Mouse (Mus musculus) frontal cortex, adult 2 months (tissue): ENCODE results near the gene Slc2a5. TPM values are rescaled to one million over a fixed set of nuclear protein-coding genes. Genes with fewer than 3 reads are reported as not detected.

ENCODE experiments used
- DNase-seq, 2 experiments: peaks; one replicate each; pipeline ENCODE4 v3.0.0; 2022; ENCODE audit warnings: low spot score in 1 of 2; ENCODE audit errors: extremely low spot score in 1 of 2
- polyA plus RNA-seq: library from polyadenylated mRNA; depleted of rRNA; stranded (reverse); fragments of >200 nt; gene quantifications from 2 replicates; pipeline ENCODE4 v1.2.3, GENCODE M21; 2012

Gene Slc2a5
- polyA plus RNA-seq, 1 experiment, result 7.6 TPM

DNA sequence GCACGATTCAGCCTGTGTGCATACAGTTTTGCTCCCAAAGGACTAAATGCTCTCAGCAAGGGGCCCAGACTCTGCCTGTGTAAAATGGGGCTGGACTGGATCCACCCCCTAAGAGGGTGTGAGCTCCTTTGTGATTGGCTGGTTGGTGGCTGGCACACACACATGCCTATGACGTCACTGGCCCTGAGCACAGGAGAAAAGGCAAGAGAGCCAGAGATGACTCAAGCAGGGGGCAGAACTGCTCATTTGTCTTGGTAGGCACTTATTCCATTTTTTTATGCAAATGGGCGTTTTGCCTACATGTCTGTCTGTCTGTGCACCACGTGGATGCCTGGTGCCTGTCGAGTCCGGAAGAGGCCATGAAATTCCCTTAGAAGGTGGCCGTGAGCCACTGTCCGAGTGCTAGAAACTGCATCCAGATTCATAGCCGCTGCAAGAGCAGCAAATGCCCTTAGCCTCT, 19.0 kb downstream of the Slc2a5 start:
- peak; percentile 35 to 75 for DNase-seq

DNA sequence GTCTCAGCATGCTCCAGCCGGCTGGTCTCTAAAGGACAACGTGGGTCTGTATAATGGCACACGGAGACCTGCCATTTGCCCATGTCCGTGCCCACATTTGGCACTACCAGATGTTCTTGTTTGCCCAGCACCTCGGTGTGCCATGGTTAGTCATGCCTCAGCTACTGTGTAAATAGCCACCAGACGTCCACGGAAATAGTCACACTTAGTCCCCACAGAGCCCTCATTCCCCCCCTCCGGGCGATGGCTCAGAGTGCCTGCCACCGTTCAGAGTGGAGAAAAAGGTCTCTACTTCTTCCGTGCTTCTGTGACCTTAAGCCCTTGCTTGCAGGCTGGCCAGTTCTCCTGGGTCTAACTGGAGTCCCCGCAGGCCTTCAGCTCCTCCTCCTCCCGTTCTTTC, 20.0 kb downstream of the Slc2a5 start:
- no peak for DNase-seq

DNA sequence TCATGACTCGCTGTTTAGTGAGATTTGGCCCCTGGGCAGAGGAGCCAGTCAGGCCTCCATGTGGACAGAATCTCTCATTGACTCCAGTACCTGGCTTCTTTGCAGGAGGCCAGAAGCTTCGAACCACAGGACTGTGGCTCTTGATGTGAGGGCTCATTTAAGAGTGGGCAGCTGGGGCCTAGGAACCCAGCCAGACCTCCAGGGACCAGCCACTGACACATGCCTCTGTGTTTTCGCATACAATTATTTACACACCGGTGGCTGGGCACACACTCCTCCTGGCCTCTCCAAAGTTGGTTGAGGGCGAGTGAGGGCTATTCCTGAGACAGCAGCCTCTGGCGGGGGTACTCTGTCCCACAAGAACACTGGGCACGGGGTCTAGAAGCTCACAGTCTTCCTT, 21.3 kb downstream of the Slc2a5 start:
- DNase-seq, result no peak

DNA sequence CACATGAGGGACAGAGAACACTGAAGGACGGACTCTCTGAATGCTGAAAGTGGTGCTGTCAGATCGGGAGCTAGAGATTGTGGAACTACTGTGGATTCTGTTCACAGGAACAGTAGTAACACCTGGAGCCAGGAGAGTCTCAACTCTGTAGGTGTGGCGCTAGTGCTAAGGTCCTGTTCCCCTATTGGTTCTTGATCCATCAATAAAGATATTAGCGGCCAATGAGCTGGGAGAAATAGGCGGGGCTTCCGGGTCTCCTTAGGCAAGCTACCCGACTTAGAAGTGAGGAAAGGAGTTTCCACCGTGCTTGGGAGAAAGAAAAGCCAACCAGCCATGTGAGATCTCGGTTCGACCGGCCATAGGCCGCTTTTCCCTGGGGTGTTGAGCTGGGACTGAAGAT, 25.2 kb downstream of the Slc2a5 start:
- no peak for DNase-seq

DNA sequence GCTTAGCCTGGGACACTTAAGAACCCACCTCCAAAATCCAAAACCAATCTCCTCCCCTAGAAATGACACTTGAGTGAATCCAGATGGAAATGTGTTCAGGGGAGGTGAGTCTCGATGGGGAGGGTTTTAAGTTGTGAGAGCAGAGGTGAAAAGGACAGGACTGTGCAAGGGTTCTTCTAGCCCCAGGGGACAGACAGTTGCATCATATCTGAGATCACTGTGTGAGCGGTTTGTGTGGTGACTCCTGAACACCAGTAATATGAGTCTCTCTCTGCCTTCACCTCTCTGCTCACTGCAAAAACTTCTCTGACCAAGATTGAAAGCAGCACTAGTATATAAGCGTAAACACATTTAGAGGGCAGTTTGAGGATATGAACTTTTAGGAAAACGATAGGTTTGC, 27.2 kb downstream of the Slc2a5 start:
- no peak for DNase-seq

DNA sequence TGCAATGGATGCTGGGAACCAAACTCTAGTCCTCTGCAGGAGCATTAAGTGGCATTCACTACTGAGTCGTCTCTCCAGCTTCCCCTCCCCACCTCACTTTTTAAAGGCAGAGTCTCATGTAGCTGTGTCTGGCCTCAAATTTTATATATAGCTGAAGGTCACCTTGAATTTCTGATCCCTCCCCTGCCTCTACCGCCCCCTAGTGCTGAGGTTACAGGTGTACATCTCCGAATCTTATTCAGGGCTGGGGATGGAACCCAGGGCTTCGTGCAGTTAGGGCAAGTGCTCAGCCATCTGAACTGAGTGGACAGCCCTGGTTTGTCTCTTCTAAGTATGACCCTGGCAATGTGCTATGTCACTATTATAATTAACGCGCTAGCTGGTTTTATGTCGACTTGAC, 32.0 kb downstream of the Slc2a5 start:
- DNase-seq, result no peak

DNA sequence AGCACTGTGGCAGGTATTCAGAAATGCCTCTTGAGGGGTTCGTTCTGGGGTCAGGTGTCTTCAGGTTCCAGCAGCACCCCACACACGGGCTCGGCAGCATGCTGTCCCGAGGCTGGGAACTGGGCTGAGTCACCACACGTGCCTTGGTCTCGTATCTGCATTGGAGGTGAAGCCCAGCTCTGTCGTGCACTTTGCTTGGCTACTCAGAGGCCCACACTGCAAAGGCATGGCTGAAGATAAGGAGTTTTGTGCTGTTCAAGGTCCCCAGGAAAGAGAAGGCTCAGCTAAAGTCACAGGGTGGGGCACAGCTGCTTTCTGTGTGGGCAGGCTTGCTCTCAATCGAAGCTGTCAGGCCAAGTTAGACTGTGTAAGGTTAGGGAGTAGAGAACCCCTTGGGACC, 33.4 kb downstream of the Slc2a5 start:
- no peak for DNase-seq

DNA sequence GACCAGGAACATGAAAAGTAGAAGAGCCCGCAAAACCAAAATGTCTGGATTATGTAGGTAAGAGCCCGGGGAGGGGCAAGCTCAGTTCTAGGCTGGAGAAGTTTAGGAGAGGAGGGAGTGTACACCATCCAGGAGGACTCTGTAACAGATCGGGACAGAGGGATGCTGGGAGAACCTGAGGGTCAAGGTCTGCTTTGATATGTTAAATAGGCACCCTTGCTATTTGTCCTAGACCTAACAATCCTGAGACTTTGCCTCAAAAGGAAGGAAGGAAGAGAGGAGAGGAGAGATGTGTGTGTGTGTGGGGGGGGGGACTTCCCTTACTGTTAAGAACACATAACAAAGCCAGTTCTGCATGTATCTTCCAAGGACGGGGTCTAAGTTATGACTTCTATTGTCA, 36.2 kb downstream of the Slc2a5 start:
- DNase-seq, result no peak

DNA sequence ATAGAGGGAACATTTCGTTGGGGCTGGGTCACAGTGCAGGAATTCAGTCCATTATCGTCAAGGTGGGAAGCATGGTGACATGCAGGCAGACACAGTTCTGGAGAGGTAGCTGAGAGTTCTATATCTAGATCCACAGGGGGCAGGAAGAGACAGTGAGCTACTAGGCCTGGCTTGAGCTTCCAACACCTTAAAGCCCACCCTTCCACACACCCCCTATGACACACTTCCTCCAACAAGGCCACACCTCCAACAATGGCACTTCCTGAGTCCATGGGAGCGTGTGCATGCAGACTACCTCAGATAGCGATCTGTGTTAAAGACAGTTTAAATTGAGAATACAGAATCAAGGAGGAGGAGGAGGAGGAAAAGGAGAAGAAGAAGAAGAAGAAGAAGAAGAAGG, 36.6 kb downstream of the Slc2a5 start:
- no peak for DNase-seq

DNA sequence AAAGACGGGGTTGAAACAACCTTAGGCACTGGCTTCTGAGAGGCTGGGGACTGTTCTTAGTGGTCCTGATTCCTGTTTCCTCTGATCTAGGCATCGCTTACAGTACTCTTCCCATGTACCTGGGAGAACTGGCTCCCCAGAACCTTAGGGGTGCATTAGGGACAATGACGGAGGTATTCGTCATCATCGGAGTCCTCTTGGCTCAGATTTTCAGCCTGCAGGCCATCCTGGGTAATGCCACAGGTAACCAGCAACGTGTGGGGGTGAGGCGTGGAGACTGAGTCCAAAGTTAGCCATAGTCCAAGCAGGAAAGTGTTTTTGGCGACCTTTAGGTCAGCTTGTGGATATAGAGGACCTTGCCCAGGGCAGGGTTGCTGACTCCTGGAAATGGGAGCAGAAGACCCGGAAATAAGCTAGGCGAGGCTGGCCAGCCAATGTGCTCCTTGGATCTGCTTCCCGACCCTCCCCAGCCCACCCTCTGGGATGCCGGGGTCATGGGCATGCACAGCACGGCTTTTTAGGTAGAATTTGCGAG, 38.3 kb downstream of the Slc2a5 start:
- no peak for DNase-seq

DNA sequence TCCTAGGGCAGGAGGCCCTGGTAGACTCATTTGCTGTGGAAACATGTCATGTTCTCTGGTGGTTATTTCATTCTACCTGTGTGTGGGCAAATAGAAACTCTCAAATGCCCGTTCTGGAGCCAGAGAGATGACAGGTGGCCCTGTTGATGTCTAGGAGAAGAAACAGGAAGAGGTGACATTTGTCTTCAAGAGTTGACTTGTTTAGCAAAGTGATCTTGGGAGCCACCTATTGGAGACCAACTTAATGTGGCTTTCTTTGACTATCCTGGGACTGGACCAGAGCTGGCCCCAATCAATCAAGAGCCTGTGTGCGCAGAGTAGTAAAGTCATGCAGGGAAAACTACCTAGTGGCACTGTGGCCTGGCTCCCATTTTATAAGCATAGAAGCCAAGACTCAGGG, 40.4 kb downstream of the Slc2a5 start:
- no peak for DNase-seq

DNA sequence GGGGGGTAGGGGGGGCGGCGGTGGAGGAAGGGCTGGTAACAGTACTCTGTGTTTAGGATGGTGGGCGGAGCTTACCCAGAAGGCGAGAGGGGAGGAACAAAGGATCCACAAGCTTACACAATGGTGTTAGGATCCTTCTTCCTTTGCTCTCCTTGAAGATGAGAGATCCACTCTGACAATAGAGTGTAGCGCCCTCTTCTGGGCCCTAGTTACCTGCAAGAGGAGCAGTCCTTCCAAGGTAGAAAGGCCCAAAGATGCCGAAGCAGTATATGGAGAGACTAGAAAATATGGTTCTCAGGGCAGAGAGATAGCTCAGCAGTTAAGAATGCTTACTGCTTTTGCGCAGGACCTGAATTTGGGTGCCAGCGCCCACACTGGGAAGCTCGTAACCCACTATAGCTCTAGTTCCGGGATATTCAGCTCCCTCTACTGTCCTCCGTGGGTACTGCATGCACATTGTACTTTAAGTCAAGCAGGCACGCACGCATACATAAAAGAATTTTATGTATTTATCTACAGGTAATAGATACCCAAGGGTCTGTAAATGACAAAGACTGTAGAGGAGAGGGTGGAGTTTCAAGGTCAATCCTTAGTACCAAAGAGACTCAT, 43.6 kb downstream of the Slc2a5 start:
- no peak for DNase-seq

DNA sequence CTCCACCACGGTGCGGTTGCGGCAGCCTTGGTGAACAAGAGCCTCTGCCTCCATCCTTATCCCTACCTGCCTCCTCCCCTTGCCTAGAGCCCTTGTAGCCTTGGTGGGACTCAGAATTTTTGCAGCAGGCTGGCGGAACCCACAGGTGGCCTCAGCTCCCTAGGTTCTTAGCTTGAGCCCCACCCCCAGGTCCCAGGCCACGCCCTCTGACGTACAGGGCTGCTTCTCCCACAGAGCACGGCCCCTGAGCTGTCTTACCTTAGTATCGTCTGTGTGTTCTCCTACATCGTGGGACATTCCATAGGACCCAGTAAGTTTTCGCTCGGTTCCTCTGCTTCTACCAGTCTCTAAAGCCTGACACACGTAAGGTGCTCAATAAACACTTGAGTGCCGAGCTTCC, 45.8 kb downstream of the Slc2a5 start:
- DNase-seq, result no peak

DNA sequence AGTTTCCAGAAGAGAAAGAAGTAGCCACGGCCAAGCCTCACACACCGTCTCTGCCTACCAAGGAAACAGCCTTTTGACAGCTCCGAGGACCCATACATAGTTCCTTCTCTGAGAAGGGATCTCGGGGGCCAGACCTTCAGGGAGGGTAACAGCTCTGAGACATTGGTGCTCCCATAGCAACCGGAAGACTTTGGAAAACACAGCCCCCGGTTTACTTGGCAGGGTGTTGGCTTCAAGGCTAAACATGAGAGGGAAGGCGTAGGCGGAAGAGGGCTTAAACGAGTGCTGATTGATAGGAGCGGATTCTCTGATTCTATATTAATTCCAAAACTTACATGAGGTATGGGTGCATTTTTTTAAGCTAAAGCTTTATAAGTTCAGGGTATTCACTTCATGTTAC, 49.3 kb downstream of the Slc2a5 start:
- DNase-seq, result peak in 1 of 2 experiments; percentile 54

DNA sequence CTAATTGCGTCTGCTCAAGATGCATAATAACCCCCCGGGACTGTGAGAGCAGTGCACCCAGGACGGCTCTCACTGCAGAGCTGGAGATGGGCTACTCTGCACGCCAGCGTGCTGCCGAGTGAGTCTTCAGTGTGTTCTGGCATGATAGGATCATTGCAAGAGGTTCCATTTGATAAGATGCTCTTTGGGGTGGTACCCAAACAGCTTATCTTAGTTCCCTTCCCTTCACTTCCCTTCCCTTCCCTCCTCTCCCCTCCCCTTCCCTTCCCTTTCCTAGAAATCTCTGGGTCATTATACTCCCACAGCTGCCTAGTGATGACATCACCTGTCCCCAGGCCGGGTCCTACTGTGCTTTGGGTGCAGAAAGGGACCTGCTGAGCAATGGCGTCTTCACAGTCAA, 53.0 kb downstream of the Slc2a5 start:
- DNase-seq, result no peak

DNA sequence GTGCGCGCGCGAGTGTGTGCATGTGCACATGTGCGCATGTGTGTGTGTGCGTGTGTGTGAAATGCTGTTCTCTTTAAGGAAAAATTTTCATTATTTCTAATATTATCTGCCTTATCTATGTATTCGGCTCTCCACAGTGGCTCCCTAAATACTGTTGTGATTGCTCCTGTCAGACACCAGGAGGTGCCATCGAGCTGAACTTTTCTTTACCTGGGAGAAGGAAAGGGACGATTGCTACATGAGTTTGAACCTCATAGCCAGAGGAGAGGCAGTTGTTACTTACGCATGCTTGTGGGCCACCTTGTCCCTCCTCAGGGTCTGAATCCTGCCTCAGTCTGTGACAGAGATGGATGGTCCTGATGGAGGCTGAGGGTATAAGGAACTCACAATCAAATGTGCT, 54.2 kb downstream of the Slc2a5 start:
- peak in 1 of 2 experiments; percentile 69 for DNase-seq

DNA sequence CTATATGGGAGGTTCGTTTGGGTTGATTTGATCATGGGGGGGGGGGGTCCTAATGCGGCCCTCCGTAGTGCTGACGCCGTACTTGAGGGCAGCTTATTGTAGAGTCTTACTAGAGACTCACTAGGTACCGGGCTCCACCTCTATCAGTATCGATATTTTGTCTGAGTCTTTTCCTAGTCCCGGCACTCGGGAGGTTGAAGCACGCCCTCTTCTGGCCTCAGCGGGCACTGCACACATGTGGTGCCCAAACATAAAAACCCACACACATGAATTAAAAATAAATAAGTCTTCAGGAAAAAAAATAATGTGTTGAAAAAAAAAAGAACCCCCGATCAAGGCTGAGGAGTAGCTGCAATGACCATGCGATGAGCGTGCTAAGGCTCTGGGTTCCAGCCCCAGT, 54.9 kb downstream of the Slc2a5 start:
- DNase-seq, result no peak

DNA sequence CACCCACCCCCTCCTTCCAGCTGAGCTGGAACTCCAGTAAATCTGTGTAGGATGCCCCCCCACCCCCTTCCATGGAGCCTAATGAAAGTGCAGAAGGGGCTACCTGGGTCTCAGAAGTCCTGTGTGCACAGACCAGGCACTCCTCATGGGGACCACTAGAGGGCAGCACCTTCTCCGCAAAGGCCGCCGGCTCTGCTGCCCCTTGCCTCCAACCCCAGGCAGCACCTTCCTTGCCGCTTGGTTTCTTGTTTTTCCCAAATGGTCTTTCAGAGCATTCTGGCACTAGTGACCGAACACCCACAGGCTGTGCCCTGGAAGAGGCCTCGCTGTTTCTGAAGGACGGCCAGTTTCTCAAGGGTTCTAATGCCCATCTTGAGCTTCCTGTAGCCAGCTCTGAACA, 57.5 kb downstream of the Slc2a5 start:
- peak in 1 of 2 experiments; percentile 32 for DNase-seq

DNA sequence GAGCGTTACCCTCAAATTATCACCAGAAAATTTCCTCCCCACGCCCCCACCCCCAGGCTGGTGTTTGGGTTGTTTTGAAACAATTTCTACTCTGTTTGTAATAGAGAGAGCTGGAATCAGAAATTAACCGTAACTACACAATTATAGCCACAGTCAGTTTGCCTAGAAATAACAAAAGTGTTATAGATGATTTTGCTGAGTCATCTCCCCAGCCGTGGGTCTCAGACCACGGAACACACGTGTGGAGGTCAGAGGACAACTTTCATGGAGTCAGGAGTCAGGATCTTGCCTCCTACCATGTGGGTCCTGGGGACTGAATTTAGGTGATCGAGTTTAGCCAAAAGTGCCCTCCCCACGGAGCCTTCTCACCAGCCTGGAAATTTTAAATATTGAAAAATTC, 58.0 kb downstream of the Slc2a5 start:
- DNase-seq, result no peak

DNA sequence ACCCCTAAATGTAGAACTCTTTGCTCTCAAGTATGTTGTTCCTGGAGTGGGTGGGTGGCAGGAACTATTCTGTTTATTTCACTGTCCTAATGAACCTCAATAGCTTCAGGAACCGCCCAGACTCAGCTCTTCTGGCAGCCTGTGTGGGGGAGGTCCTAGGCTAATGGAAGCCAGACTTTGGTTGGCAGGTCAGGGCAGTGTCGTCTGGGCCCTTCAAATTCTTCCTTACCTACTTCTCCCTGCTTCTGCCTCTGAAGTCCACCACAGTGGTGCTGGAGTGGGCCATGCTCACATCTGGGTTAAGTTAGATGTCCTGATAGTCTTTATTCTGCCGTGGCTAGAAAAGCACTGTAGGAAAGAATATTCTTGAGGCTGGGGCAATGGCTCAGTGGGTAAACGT, 59.0 kb downstream of the Slc2a5 start:
- no peak for DNase-seq

DNA sequence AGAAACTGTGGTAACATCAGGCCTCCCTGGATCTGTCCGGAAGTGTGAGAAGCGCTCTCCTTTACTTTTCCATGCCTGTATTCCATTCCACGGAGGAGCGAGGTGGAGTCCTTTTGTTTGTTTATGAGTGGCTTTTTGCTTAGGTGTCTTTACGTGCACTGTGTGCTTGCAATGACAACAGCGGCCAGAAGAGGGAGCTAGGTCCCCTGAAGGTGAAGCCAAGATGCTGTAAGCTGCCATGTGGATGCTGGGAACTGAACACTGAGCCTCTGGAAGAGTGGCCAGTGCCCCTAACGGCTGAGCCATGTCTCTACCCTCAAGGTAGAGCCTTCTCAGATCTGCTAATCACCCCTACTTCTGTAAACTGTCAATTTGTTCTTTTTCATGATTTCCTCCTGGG, 62.2 kb downstream of the Slc2a5 start:
- DNase-seq, result no peak

DNA sequence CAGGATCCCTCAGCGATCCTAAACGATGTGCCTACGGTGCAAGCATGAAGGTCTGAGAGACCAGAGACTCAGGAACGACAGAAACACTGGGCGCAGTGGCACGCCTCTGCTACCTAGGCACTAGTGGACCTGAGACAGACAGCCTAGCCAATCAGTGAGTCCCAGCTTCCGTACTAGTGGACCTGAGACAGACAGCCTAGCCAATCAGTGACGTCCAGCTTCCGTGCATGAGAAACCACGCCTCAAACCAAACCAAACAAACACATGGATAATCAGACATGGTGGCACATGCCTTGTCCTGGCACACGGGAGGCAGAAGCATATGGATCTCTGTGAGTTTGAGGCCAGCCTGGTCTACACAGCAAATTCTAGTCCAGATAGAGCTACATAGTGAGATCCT, 69.2 kb downstream of the Slc2a5 start:
- DNase-seq, result no peak

DNA sequence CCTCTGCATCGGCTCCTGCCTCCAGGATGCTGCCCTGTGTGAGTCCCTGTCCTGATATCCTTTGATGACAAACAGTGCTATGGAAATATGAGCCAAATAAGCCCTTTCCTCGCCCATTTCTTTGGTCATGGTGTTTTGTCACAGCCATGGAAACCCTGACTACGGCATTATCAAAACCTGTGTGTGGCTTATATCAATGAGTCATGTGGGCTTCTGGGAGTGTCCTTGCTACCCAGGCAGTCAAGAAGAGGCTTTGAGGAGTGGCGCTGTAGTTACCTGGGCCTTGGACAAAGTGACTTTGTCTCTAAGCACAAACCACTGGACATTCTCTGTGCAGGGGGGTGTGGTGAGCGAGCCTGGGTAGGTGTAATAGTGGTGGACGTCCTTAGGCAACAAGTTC, 73.1 kb downstream of the Slc2a5 start:
- DNase-seq, result no peak
